Mouse (Mus musculus) colon, adult 2 months (tissue): Measurements from ENCODE around the gene Kcnq2. TPM values are rescaled to one million over a fixed set of nuclear protein-coding genes. Genes with fewer than 3 reads are reported as not detected.

ENCODE experiments used
- polyA plus RNA-seq: library from polyadenylated mRNA; depleted of rRNA; stranded (reverse); fragments of >200 nt; gene quantifications from 2 replicates; pipeline ENCODE4 v1.2.3, GENCODE M21; 2012; rRNA removed

The Kcnq2 gene
- polyA plus RNA-seq: 1.1 and 1.4 TPM in 2 replicates

GRCm38 (mm10) chr2:181134591-181135445 lies at the start of gene Kcnq2:
Kcnq2 (minus strand) TSS chr2:181135300.

DNA sequence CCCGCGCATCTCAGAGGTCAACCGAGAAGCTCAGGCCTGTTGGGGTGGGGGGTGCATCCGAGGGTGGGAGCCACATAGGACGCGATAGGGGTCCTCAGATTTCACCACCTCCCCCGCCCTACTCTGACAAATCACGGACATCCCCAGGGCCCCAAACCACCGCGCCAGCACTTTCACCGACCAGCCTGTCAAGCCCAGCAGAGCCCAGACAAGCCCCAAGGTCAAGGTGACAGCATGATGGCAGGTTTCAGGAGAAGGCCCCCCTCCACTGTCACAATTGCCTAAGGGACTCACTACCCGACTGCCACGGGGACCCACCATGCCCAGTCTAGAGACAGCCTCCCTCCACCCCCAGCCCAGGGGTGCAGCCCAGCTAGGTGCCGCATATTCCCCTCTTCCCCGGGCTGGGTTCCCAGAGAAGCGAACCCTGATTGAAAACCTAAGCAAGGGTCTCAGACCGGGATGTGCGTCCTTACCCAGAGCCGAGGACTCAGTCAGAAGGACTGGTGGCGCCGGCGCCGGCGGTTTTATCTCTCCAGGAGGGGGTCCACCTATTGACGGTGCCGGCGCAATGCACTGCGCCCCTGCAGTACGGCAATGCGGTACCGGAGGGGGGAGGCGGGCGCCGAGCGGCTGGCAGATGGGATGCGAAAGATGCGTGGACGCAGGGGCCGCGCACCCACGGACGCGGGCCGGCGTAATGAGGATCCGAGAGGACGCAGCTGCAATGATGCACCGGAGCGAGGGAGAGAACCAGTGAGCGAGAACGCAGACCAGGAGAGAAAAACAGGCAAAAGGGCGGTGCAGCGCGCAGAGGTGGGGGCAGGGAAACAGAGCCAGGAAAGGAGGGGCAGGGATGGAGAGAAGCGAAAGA lies 21.4 kb upstream of the Kcnq2 start, which contains the start of gene Eef1a2:
TSS of gene Eef1a2 (minus strand) at position 767 of the 874 bp plus-strand sequence.

GRCm38 (mm10) chr2:181043437-181043836 lies 91.7 kb downstream of the Kcnq2 start, which contains the start of gene Chrna4:
Chrna4 (minus strand) TSS chr2:181043546.

Other genes starting within 250 kb of the Kcnq2 start
- gene Ythdf1, start 214.4 kb downstream of the Kcnq2 start, polyA plus RNA-seq: 19.5 and 22.9 TPM in 2 replicates
- gene Birc7, start 206.3 kb downstream of the Kcnq2 start, polyA plus RNA-seq: not detected in 2 replicates
- gene Nkain4, start 180.6 kb downstream of the Kcnq2 start, polyA plus RNA-seq: 5.8 and 8.6 TPM in 2 replicates
- 59.6 and 62.9 TPM in 2 replicates for gene Arfgap1, start 168.1 kb downstream of the Kcnq2 start, polyA plus RNA-seq
- gene Col20a1, start 148.8 kb downstream of the Kcnq2 start, polyA plus RNA-seq: 4.1 and 4.6 TPM in 2 replicates
- 0.06 and 0.25 TPM in 2 replicates for gene Chrna4, start 91.8 kb downstream of the Kcnq2 start, polyA plus RNA-seq
- gene Eef1a2, start 21.7 kb upstream of the Kcnq2 start, polyA plus RNA-seq: 8.8 and 9.5 TPM in 2 replicates
- gene Ppdpf, start 51.9 kb upstream of the Kcnq2 start, polyA plus RNA-seq: 223 and 266 TPM in 2 replicates
- 4.5 and 7.2 TPM in 2 replicates for gene Ptk6, start 67.5 kb upstream of the Kcnq2 start, polyA plus RNA-seq
- 1.2 and 1.5 TPM in 2 replicates for gene Srms, start 77.9 kb upstream of the Kcnq2 start, polyA plus RNA-seq
- 0.35 and 0.61 TPM in 2 replicates for gene Fndc11, start 84.7 kb upstream of the Kcnq2 start, polyA plus RNA-seq
- 45.2 and 46.9 TPM in 2 replicates for gene Helz2, start 106.7 kb upstream of the Kcnq2 start, polyA plus RNA-seq
- gene Gmeb2, start 152.7 kb upstream of the Kcnq2 start, polyA plus RNA-seq: 32.6 and 34.0 TPM in 2 replicates
- gene Stmn3, start 179.2 kb upstream of the Kcnq2 start, polyA plus RNA-seq: 6.0 and 7.6 TPM in 2 replicates
- gene Rtel1, start 184.4 kb upstream of the Kcnq2 start, polyA plus RNA-seq: 23.9 and 29.0 TPM in 2 replicates
- 32.6 and 36.8 TPM in 2 replicates for gene Zgpat, start 229.6 kb upstream of the Kcnq2 start, polyA plus RNA-seq
- gene Arfrp1, start 230.1 kb upstream of the Kcnq2 start, polyA plus RNA-seq: 25.9 and 30.4 TPM in 2 replicates
- gene Lime1, start 244.8 kb upstream of the Kcnq2 start, polyA plus RNA-seq: 94.1 and 102 TPM in 2 replicates